ENCODE assay signal across 8 mouse cellular contexts in genomic region chr4:133497461-133498159, GRCm38 (mm10). TPM values are rescaled to one million over a fixed set of nuclear protein-coding genes. Genes with fewer than 3 reads are reported as not detected.
DNase-seq lines count a peak whose midpoint lies in the region; ATAC-seq and TF ChIP-seq lines count a peak whose summit lies in the region.

No protein-coding gene starts in this region.

- no peak for TF ChIP-seq CTCF in thymus, adult 2 months (IDR thresholded peaks at IDR 0.05; ENCODE audit: borderline replicate concordance, control insufficient read depth, extremely low read depth, insufficient read depth, low read length, poor library complexity)

- H3K9ac ChIP-seq in forebrain, embryonic 15.5 days (replicated peaks), result peak overlapping the region; percentile 71
- H3K9ac ChIP-seq in limb, embryonic 11.5 days (ENCODE audit: low read length), result peak overlapping the region; percentile 43

- no peaks in the 10 kb centered on the region for H3K36me3 ChIP-seq in thymus, adult 2 months (ENCODE audit: control insufficient read depth, insufficient read depth, low read length)
- H3K36me3 ChIP-seq in forebrain, embryonic 15.5 days, result no peaks in the 10 kb centered on the region
- no peaks in the 10 kb centered on the region for H3K36me3 ChIP-seq in limb, embryonic 11.5 days (ENCODE audit: control insufficient read depth, insufficient read depth, low read length)

- ATAC-seq in forebrain, embryonic 15.5 days (replicated peaks), result peak; percentile 67
- peak; percentile 6; the same call in 1 of the 2 replicates for ATAC-seq in limb, embryonic 11.5 days (ENCODE audit: insufficient number of reproducible peaks, low FRiP score, low TSS enrichment, low read depth)

- WGBS in thymus, adult 2 months, result 3% methylated on average over 70 of the region's 70 CpGs
- under 1% methylated on average over 68 of the region's 70 CpGs for WGBS in forebrain, embryonic 15.5 days
- 1% methylated on average over 57 of the region's 70 CpGs for WGBS in limb, embryonic 11.5 days

- no peak for TF ChIP-seq POLR2A in thymus, adult 2 months (IDR thresholded peaks at IDR 0.05; ENCODE audit: control insufficient read depth, extremely low read depth, insufficient read depth, low read length, poor library complexity)

- peaks cover 21% of the 10 kb centered on the region for H3K27me3 ChIP-seq in thymus, adult 2 months (ENCODE audit: control insufficient read depth, insufficient read depth, low read length)
- peaks cover 56% of the 10 kb centered on the region for H3K27me3 ChIP-seq in forebrain, embryonic 15.5 days
- peaks cover 59% of the 10 kb centered on the region for H3K27me3 ChIP-seq in limb, embryonic 11.5 days (ENCODE audit: control insufficient read depth, insufficient read depth, low read length)

- H3K9me3 ChIP-seq in forebrain, embryonic 15.5 days, result no peaks in the 10 kb centered on the region
- H3K9me3 ChIP-seq in limb, embryonic 11.5 days (ENCODE audit: control insufficient read depth, low read length), result no peaks in the 10 kb centered on the region

- DNase-seq in cerebellum, adult 11-12 months, result peak; percentile 66
- no peak for DNase-seq in cerebellum, adult 11 months
- no peak for DNase-seq in thymus, adult 2 months
- DNase-seq in thymus, postnatal 10 days (ENCODE audit: low spot score in 2 of 2), result no peak
- DNase-seq in limb, embryonic 11.5 days (ENCODE audit: low spot score), result peak; percentile 59
- peak; percentile 50 for DNase-seq in retina, embryonic 14.5 days (ENCODE audit: low spot score)
- DNase-seq in testis, postnatal 10 days (ENCODE audit: low spot score), result no peak

- H3K4me3 ChIP-seq in thymus, adult 2 months (ENCODE audit: control insufficient read depth, insufficient read depth, low read length), result peak overlapping the region; percentile 40
- peak overlapping the region; percentile 77 for H3K4me3 ChIP-seq in forebrain, embryonic 15.5 days
- peak overlapping the region; percentile 53 for H3K4me3 ChIP-seq in limb, embryonic 11.5 days (ENCODE audit: low read depth, low read length)

- H3K4me1 ChIP-seq in thymus, adult 2 months (replicated peaks; ENCODE audit: control insufficient read depth, insufficient read depth, low read length), result peaks cover 28% of the 10 kb centered on the region
- peaks cover 33% of the 10 kb centered on the region for H3K4me1 ChIP-seq in forebrain, embryonic 15.5 days
- peaks cover 15% of the 10 kb centered on the region for H3K4me1 ChIP-seq in limb, embryonic 11.5 days (ENCODE audit: control insufficient read depth, insufficient read depth, low read length)

- no peak overlapping the region for H3K27ac ChIP-seq in thymus, adult 2 months (ENCODE audit: control insufficient read depth, insufficient read depth, low read length)
- 0 out of 2 replicates have a peak overlapping the region, but pooled peaks have one; percentile 21 for H3K27ac ChIP-seq in forebrain, embryonic 15.5 days (replicated peaks)
- no peak overlapping the region for H3K27ac ChIP-seq in limb, embryonic 11.5 days (replicated peaks; ENCODE audit: low read depth, low read length)

- peak overlapping the region; percentile 99 for H3K4me2 ChIP-seq in forebrain, embryonic 15.5 days (replicated peaks)
- H3K4me2 ChIP-seq in limb, embryonic 11.5 days (ENCODE audit: low read depth, severe bottlenecking), result peak overlapping the region; percentile 98

RNA-seq across cellular contexts. Expression of gene Trnp1, which starts 0.7 kb away (rescaled TPM):
- polyA plus RNA-seq in thymus, adult 2 months (2012; rRNA removed), result 0.75 and 1.5 TPM in 2 replicates
- 7.9 and 9.0 TPM in 2 replicates for polyA plus RNA-seq in forebrain, embryonic 15.5 days (2015; fragmentation: Nextera tagmentation; extraction: Ambion mirVana)
- polyA plus RNA-seq in limb, embryonic 11.5 days (2014; fragmentation: Nextera tagmentation; extraction: Ambion mirVana), result 1.5 and 1.9 TPM in 2 replicates

RNA-seq across cellular contexts. Expression of gene Tent5b, which starts 17.7 kb away (rescaled TPM):
- 0.40 and 0.86 TPM in 2 replicates for polyA plus RNA-seq in thymus, adult 2 months (2012; rRNA removed)
- 0.11 and 0.13 TPM in 2 replicates for polyA plus RNA-seq in forebrain, embryonic 15.5 days (2015; fragmentation: Nextera tagmentation; extraction: Ambion mirVana)
- 0.51 and 0.71 TPM in 2 replicates for polyA plus RNA-seq in limb, embryonic 11.5 days (2014; fragmentation: Nextera tagmentation; extraction: Ambion mirVana)

RNA-seq across cellular contexts. Expression of gene Kdf1, which starts 21.2 kb away (rescaled TPM):
- 6.9 and 7.7 TPM in 2 replicates for polyA plus RNA-seq in thymus, adult 2 months (2012; rRNA removed)
- polyA plus RNA-seq in forebrain, embryonic 15.5 days (2015; fragmentation: Nextera tagmentation; extraction: Ambion mirVana), result 0.18 and 0.41 TPM in 2 replicates
- 3.8 and 5.8 TPM in 2 replicates for polyA plus RNA-seq in limb, embryonic 11.5 days (2014; fragmentation: Nextera tagmentation; extraction: Ambion mirVana)

RNA-seq across cellular contexts. Expression of gene Nudc, which starts 48.2 kb away (rescaled TPM):
- polyA plus RNA-seq in thymus, adult 2 months (2012; rRNA removed), result 51.9 and 61.3 TPM in 2 replicates
- polyA plus RNA-seq in forebrain, embryonic 15.5 days (2015; fragmentation: Nextera tagmentation; extraction: Ambion mirVana), result 276 and 280 TPM in 2 replicates
- 354 and 372 TPM in 2 replicates for polyA plus RNA-seq in limb, embryonic 11.5 days (2014; fragmentation: Nextera tagmentation; extraction: Ambion mirVana)

RNA-seq across cellular contexts. Expression of gene Nr0b2, which starts 55.6 kb away (rescaled TPM):
- polyA plus RNA-seq in thymus, adult 2 months (2012; rRNA removed), result 2.4 TPM in 1 of 2 replicates, not detected in the other
- not detected in 2 replicates for polyA plus RNA-seq in forebrain, embryonic 15.5 days (2015; fragmentation: Nextera tagmentation; extraction: Ambion mirVana)
- polyA plus RNA-seq in limb, embryonic 11.5 days (2014; fragmentation: Nextera tagmentation; extraction: Ambion mirVana), result not detected in 2 replicates

Comparison
In these comparisons a context has a peak if more than half of its experiments do, and no peak if none do; other contexts are left out.
1. DNase-seq: peak in cerebellum, adult 11-12 months (single experiment), limb, embryonic 11.5 days (single experiment) and retina, embryonic 14.5 days (single experiment); none in cerebellum, adult 11 months (single experiment), thymus, adult 2 months (single experiment), thymus, postnatal 10 days (0 of 2) and testis, postnatal 10 days (single experiment).
2. Peak in every context shown above with its lines, with median percentiles within 50 percentile points of each other: H3K4me3 ChIP-seq.